Mouse (Mus musculus) neural tube, embryonic 10.5 days (tissue): Measurements from ENCODE around the gene Gm11273.
"Not testable (repeated sequence)": the region's sequence is repeated elsewhere in the genome, so short reads cannot be mapped to it uniquely, and the experiment has no call there.

Source experiments
- DNase-seq: peaks from one replicate; pipeline ENCODE4 v3.0.0-alpha.2; 2017; ENCODE audit warnings: low spot score; ENCODE audit errors: extremely low spot score

Gm11273 gene

GRCm38 (mm10) chr13:21501182-21501581 is at the start of gene Gm11273:
Gm11273 (minus strand) TSS chr13:21501418.
- DNase-seq, result not testable (repeated sequence)

- DNase-seq, result no peak
These were observed 49.3 kb upstream of the Gm11273 start for GRCm38 (mm10) chr13:21550416-21551110.

- no peak for DNase-seq
These were observed 48.3 kb upstream of the Gm11273 start for GRCm38 (mm10) chr13:21549487-21549886.

- no peak for DNase-seq
These were observed 41.5 kb upstream of the Gm11273 start, which contains the start of gene Olfr1366 for GRCm38 (mm10) chr13:21542708-21543107. Olfr1366 (minus strand) TSS chr13:21542808.

- DNase-seq, result peak; percentile 93
These were observed 29.6 kb upstream of the Gm11273 start, which contains the start of gene Zkscan8 for GRCm38 (mm10) chr13:21530781-21531201. Zkscan8 (minus strand) TSS chr13:21531120.

GRCm38 (mm10) chr13:21530136-21530535 is 28.9 kb upstream of the Gm11273 start:
- no peak for DNase-seq

GRCm38 (mm10) chr13:21506221-21506649 is 5.0 kb upstream of the Gm11273 start:
- DNase-seq, result peak; percentile 88

GRCm38 (mm10) chr13:21502296-21502695 is 1.1 kb upstream of the Gm11273 start:
- no peak for DNase-seq

- DNase-seq, result no peak
These were observed 6.1 kb downstream of the Gm11273 start, which contains the start of gene AK157302 for GRCm38 (mm10) chr13:21495080-21495479. AK157302 (plus strand) TSS chr13:21495223.

GRCm38 (mm10) chr13:21492847-21493246 is 8.4 kb downstream of the Gm11273 start:
- no peak for DNase-seq

- DNase-seq, result no peak
These were observed 14.3 kb downstream of the Gm11273 start for GRCm38 (mm10) chr13:21486881-21487280.

GRCm38 (mm10) chr13:21478759-21479670 is 22.2 kb downstream of the Gm11273 start, which contains the start of the genes Zkscan4 and Gm10065:
Zkscan4 (plus strand) TSS chr13:21478907.
Gm10065 (minus strand) TSS chr13:21479441.
- peak; percentile 75 for DNase-seq

- no peak for DNase-seq
These were observed 28.8 kb downstream of the Gm11273 start for GRCm38 (mm10) chr13:21472427-21472826.

GRCm38 (mm10) chr13:21469097-21469496 is 32.1 kb downstream of the Gm11273 start:
- DNase-seq, result no peak

GRCm38 (mm10) chr13:21468061-21469019 is 32.9 kb downstream of the Gm11273 start, which contains the start of gene Nkapl:
Nkapl (minus strand) TSS chr13:21468509.
- DNase-seq, result peak; percentile 88

- no peak for DNase-seq
These were observed 33.9 kb downstream of the Gm11273 start for GRCm38 (mm10) chr13:21467336-21467735.

- DNase-seq, result not testable (repeated sequence)
These were observed 38.7 kb downstream of the Gm11273 start for GRCm38 (mm10) chr13:21462516-21462915.

GRCm38 (mm10) chr13:21456347-21456746 is 44.9 kb downstream of the Gm11273 start:
- no peak for DNase-seq

- no peak for DNase-seq
These were observed 47.1 kb downstream of the Gm11273 start for GRCm38 (mm10) chr13:21454133-21454532.

GRCm38 (mm10) chr13:21453449-21453848 is 47.8 kb downstream of the Gm11273 start, which contains the start of gene Zscan26:
Zscan26 (minus strand) TSS chr13:21453730.
- DNase-seq, result peak; percentile 91
